8 mouse cellular contexts compared by ENCODE assay signal in genomic region chr17:53567346-53568101, GRCm38 (mm10). TPM values are rescaled to one million over a fixed set of nuclear protein-coding genes. Genes with fewer than 3 reads are reported as not detected.
DNase-seq lines count a peak whose midpoint lies in the region; ATAC-seq and TF ChIP-seq lines count a peak whose summit lies in the region.

No protein-coding gene starts in this region.

- H3K27me3 ChIP-seq in megakaryocyte, embryonic 14.5 days (replicated peaks): no peaks in the 10 kb centered on the region
- no peaks in the 10 kb centered on the region for H3K27me3 ChIP-seq in liver, embryonic 14.5 days (ENCODE audit: control insufficient read depth, insufficient read depth, low read length)
- no peaks in the 10 kb centered on the region for H3K27me3 ChIP-seq in neural tube, embryonic 11.5 days (ENCODE audit: control insufficient read depth, insufficient read depth, low read length)
- no peaks in the 10 kb centered on the region for H3K27me3 ChIP-seq in testis, adult 2 months (ENCODE audit: control insufficient read depth, insufficient read depth, low read length)

- H3K9me3 ChIP-seq in megakaryocyte, embryonic 14.5 days: no peaks in the 10 kb centered on the region
- H3K9me3 ChIP-seq in liver, embryonic 14.5 days (ENCODE audit: control insufficient read depth, low read length): no peaks in the 10 kb centered on the region
- H3K9me3 ChIP-seq in neural tube, embryonic 11.5 days (ENCODE audit: control insufficient read depth, low read length): no peaks in the 10 kb centered on the region

- TF ChIP-seq CTCF in liver, embryonic 14.5 days (IDR thresholded peaks at IDR 0.05; ENCODE audit: low read depth): peak; percentile 42
- TF ChIP-seq CTCF in testis, adult 2 months (IDR thresholded peaks at IDR 0.05; ENCODE audit: control insufficient read depth, insufficient read depth, insufficient replicate concordance, low read depth, low read length): no peak

- DNase-seq in embryo, embryonic 11 days: peak; percentile 71
- DNase-seq in heart, adult 9 months (ENCODE audit: low spot score in 2 of 2): peak; percentile 57 to 69
- DNase-seq in kidney, adult 9 months: peak; percentile 50
- DNase-seq in liver, embryonic 14.5 days (ENCODE audit: low read depth in 3 of 3, low spot score in 3 of 3): no peak
- DNase-seq in neural tube, embryonic 11.5 days (ENCODE audit: low spot score): peak; percentile 73

- H3K27ac ChIP-seq in liver, embryonic 14.5 days: peak overlapping the region; percentile 72
- H3K27ac ChIP-seq in neural tube, embryonic 11.5 days (ENCODE audit: low read depth, low read length): peak overlapping the region; percentile 92
- H3K27ac ChIP-seq in testis, adult 2 months (ENCODE audit: control insufficient read depth, insufficient read depth, low read depth, low read length): peak overlapping the region; percentile 86

- TF ChIP-seq POLR2A in testis, adult 2 months (IDR thresholded peaks at IDR 0.05; ENCODE audit: control insufficient read depth, low read depth, low read length): no peak

- under 1% methylated on average over 58 of the region's 67 CpGs for WGBS in liver, embryonic 14.5 days (ENCODE audit: insufficient replicate concordance)
- under 1% methylated on average over 61 of the region's 67 CpGs for WGBS in neural tube, embryonic 11.5 days

- ATAC-seq in megakaryocyte, adult 5-6 weeks (ENCODE audit: poor library complexity, severe bottlenecking): no peak
- peak; percentile 55 for ATAC-seq in liver, embryonic 14.5 days (ENCODE audit: insufficient read depth)
- peak; percentile 76 for ATAC-seq in neural tube, embryonic 11.5 days (ENCODE audit: insufficient read depth, low FRiP score, low TSS enrichment)

- H3K4me3 ChIP-seq in megakaryocyte, embryonic 14.5 days (replicated peaks): peak overlapping the region; percentile 97
- H3K4me3 ChIP-seq in liver, embryonic 14.5 days (ENCODE audit: insufficient read depth in 1 of 2, low read depth in 2 of 2, low read length in 2 of 2): peak overlapping the region; percentile 80 to 96
- H3K4me3 ChIP-seq in neural tube, embryonic 11.5 days (ENCODE audit: low read depth, low read length): peak overlapping the region; percentile 89
- H3K4me3 ChIP-seq in testis, adult 2 months (ENCODE audit: control insufficient read depth, low read depth, low read length): peak overlapping the region; percentile 96

- TF ChIP-seq EP300 in liver, embryonic 14.5 days (IDR thresholded peaks at IDR 0.05; ENCODE audit: low read depth): no peak

- H3K4me2 ChIP-seq in liver, embryonic 14.5 days (ENCODE audit: low read depth): peak overlapping the region; percentile 83
- peak overlapping the region; percentile 90 for H3K4me2 ChIP-seq in neural tube, embryonic 11.5 days (ENCODE audit: low read depth)

- no peaks in the 10 kb centered on the region for H3K36me3 ChIP-seq in megakaryocyte, embryonic 14.5 days (replicated peaks; ENCODE audit: low read length)
- H3K36me3 ChIP-seq in liver, embryonic 14.5 days (replicated peaks; ENCODE audit: control insufficient read depth, insufficient read depth, low read depth): no peaks in the 10 kb centered on the region; the same call in 1 of the 2 replicates
- no peaks in the 10 kb centered on the region for H3K36me3 ChIP-seq in neural tube, embryonic 11.5 days (ENCODE audit: control insufficient read depth, insufficient read depth, low read length)
- H3K36me3 ChIP-seq in testis, adult 2 months (ENCODE audit: control insufficient read depth, insufficient read depth, low read length): no peaks in the 10 kb centered on the region

- H3K4me1 ChIP-seq in megakaryocyte, embryonic 14.5 days: peaks cover 44% of the 10 kb centered on the region
- peaks cover 20 to 29% of the 10 kb centered on the region in 2 experiments for H3K4me1 ChIP-seq in liver, embryonic 14.5 days (replicated peaks; ENCODE audit: control insufficient read depth in 2 of 2, insufficient read depth in 2 of 2, low read length in 1 of 2)
- peaks cover 5% of the 10 kb centered on the region; the same call in 1 of the 2 replicates for H3K4me1 ChIP-seq in neural tube, embryonic 11.5 days (ENCODE audit: control insufficient read depth, insufficient read depth, low read length)
- H3K4me1 ChIP-seq in testis, adult 2 months (ENCODE audit: control insufficient read depth, insufficient read depth, low read length): peaks cover 13% of the 10 kb centered on the region

- H3K9ac ChIP-seq in liver, embryonic 14.5 days (replicated peaks): peak overlapping the region; percentile 86
- H3K9ac ChIP-seq in neural tube, embryonic 11.5 days (ENCODE audit: low read length): peak overlapping the region; percentile 91

RNA-seq across cellular contexts. Expression of gene Kat2b, which starts 0.9 kb away (rescaled TPM):
- 0.39 and 0.47 TPM in 2 replicates for polyA plus RNA-seq in megakaryocyte, embryonic 14.5 days (2012; ENCODE audit: insufficient read depth, low replicate concordance)
- total RNA-seq in megakaryocyte, adult 5-6 weeks (2015): 38.9 and 41.4 TPM in 2 replicates
- 57.9 and 72.6 TPM in 2 replicates for total RNA-seq in megakaryocyte, adult 5-6 weeks (2017)
- 4.0 and 6.0 TPM in 2 replicates for polyA plus RNA-seq in liver, embryonic 14.5 days (2012; rRNA removed)
- 6.1 and 7.5 TPM in 2 replicates for polyA plus RNA-seq in liver, embryonic 14.5 days (2014; fragmentation: Nextera tagmentation; extraction: Ambion mirVana)
- polyA plus RNA-seq in neural tube, embryonic 11.5 days (2014; fragmentation: Nextera tagmentation; extraction: Ambion mirVana): 4.4 and 5.2 TPM in 2 replicates
- 10.2 and 14.6 TPM in 2 replicates for polyA plus RNA-seq in testis, adult 2 months (2012; rRNA removed)

RNA-seq across cellular contexts. Expression of gene Pp2d1, which starts 28.3 kb away (rescaled TPM):
- polyA plus RNA-seq in megakaryocyte, embryonic 14.5 days (2012; ENCODE audit: insufficient read depth, low replicate concordance): not detected in 2 replicates
- not detected in 2 replicates for total RNA-seq in megakaryocyte, adult 5-6 weeks (2015)
- not detected in 2 replicates for total RNA-seq in megakaryocyte, adult 5-6 weeks (2017)
- not detected in 2 replicates for polyA plus RNA-seq in liver, embryonic 14.5 days (2012; rRNA removed)
- 0.09 TPM in 1 of 2 replicates, not detected in the other for polyA plus RNA-seq in liver, embryonic 14.5 days (2014; fragmentation: Nextera tagmentation; extraction: Ambion mirVana)
- polyA plus RNA-seq in neural tube, embryonic 11.5 days (2014; fragmentation: Nextera tagmentation; extraction: Ambion mirVana): 0.39 and 0.69 TPM in 2 replicates
- polyA plus RNA-seq in testis, adult 2 months (2012; rRNA removed): 16.1 and 22.1 TPM in 2 replicates

Comparison
In these comparisons a context has a peak if more than half of its experiments do, and no peak if none do; other contexts are left out.
1. DNase-seq: peak in embryo, embryonic 11 days (single experiment), heart, adult 9 months (2 of 2), kidney, adult 9 months (single experiment) and neural tube, embryonic 11.5 days (single experiment); none in liver, embryonic 14.5 days (0 of 3).
2. RNA of gene Pp2d1, which starts 28.3 kb away (polyA plus RNA-seq): 16.1 to 22.1 TPM in testis, adult 2 months; 0.39 to 0.69 TPM in neural tube, embryonic 11.5 days, not detected in megakaryocyte, embryonic 14.5 days and 0.09 TPM in liver, embryonic 14.5 days; every median in the first group is over 10 times any median in the second.
3. Peak in every context shown above with its lines, with median percentiles within 50 percentile points of each other: H3K4me3 ChIP-seq and H3K27ac ChIP-seq.